Mouse (Mus musculus) forebrain, embryonic 11.5 days (tissue): ENCODE measurements around the gene Tra2a. TPM values are rescaled to one million over a fixed set of nuclear protein-coding genes. Genes with fewer than 3 reads are reported as not detected.

Experiments
- ATAC-seq: fragments of 200-750 bp; cut with Nextera tagmentation; replicated peaks from 2 replicates; pipeline ENCODE4 v1.8.0; 2017; ENCODE audit warnings: moderate TSS enrichment; ENCODE audit not compliant: low FRiP score
- DNase-seq: peaks from one replicate; pipeline ENCODE4 v3.0.0-alpha.2; 2017; ENCODE audit warnings: low spot score
- H3K27ac ChIP-seq: fragments of 300-500 bp; sonication (generic); 2 replicates; pipeline ENCODE4 v1.5.1; 2014; ENCODE audit warnings: low read depth, low read length
- H3K27me3 ChIP-seq: fragments of 300-500 bp; sonication (generic); 2 replicates; pipeline ENCODE4 v1.6.1; 2014; ENCODE audit warnings: mild to moderate bottlenecking, low read length, mixed read lengths; ENCODE audit not compliant: control insufficient read depth, insufficient read depth
- H3K36me3 ChIP-seq: fragments of 300-500 bp; sonication (generic); 2 replicates; pipeline ENCODE4 v1.6.1; 2014; ENCODE audit warnings: mild to moderate bottlenecking, low read length, moderate library complexity, mixed read lengths; ENCODE audit not compliant: control insufficient read depth, insufficient read depth
- H3K4me1 ChIP-seq: fragments of 300-500 bp; sonication (generic); replicated peaks from 2 replicates; pipeline ENCODE4 v1.6.1; 2014; ENCODE audit warnings: low read length, mixed read lengths; ENCODE audit not compliant: control insufficient read depth, insufficient read depth
- H3K4me2 ChIP-seq: fragments of 300-500 bp; sonication (generic); 2 replicates; pipeline ENCODE4 v1.6.1; 2014; ENCODE audit warnings: low read depth, mild to moderate bottlenecking, low read length, moderate library complexity, mixed read lengths; ENCODE audit not compliant: severe bottlenecking
- H3K4me3 ChIP-seq: fragments of 300-500 bp; sonication (generic); 2 replicates; pipeline ENCODE4 v1.5.1; 2014; ENCODE audit warnings: low read depth, low read length
- H3K9ac ChIP-seq: fragments of 300-500 bp; sonication (generic); 2 replicates; pipeline ENCODE4 v1.6.1; 2014; ENCODE audit warnings: low read length
- H3K9me3 ChIP-seq: fragments of 300-500 bp; sonication (generic); 2 replicates; pipeline ENCODE4 v1.6.1; 2016; ENCODE audit warnings: low read length, mixed read lengths; ENCODE audit not compliant: control insufficient read depth
- WGBS: fragments of 180-500 bp; shearing (Covaris S2); extraction: QIAGEN DNeasy Blood & Tissue Kit; methylation state at CpG from one replicate; pipeline ENCODE4 v1.1.7; 2014; 5-methylcytosine and 5-hydroxymethylcytosine counted together
- polyA plus RNA-seq: library from polyadenylated mRNA; unstranded; fragments of >200 nt; fragmentation: Nextera tagmentation; extraction: Ambion mirVana; gene quantifications from 2 replicates; pipeline ENCODE4 v1.2.1, GENCODE M21; 2014

Tra2a gene
- 64.4 and 68.5 TPM in 2 replicates for polyA plus RNA-seq

DNA sequence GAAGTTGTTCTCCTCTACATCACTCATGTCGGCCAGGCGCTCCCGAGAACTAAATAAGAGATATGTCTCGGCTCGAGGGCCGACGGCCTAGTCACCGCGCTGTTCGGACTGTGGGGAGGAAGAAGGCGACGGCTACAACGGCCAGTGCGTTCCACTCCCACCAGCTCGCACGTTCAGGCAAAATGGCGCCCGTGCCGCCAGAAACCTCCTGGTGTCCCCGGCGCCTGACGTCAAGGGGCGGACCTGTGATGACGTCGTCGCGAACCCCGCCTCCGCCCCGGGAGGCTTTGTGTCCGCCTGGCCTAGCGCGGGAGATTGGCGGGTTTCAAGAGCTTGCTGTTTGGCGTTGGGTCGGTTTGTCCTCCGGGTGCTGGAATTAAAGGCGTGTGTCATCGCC is at the start of gene Tra2a:
TSS of gene Tra2a (minus strand) at position 187 of the 397 bp plus-strand sequence.
- DNase-seq, result peak; percentile 99
- Histone ChIP-seq H3K27me3 (no peaks in the 10 kb centered on the region), H3K36me3 (no peaks in the 10 kb centered on the region), H3K4me3 (peak within 1 kb of the TSS; percentile 100), H3K9me3 (no peaks in the 10 kb centered on the region), H3K27ac (peak within 1 kb of the TSS; percentile 94), H3K4me2 (peak within 1 kb of the TSS; percentile 78), H3K9ac (peak within 1 kb of the TSS; percentile 99), H3K4me1 (peaks cover 6% of the 10 kb centered on the region)
- ATAC-seq, result peak; percentile 94
- WGBS, result under 1% methylated on average over 39 of the region's 39 CpGs

DNA sequence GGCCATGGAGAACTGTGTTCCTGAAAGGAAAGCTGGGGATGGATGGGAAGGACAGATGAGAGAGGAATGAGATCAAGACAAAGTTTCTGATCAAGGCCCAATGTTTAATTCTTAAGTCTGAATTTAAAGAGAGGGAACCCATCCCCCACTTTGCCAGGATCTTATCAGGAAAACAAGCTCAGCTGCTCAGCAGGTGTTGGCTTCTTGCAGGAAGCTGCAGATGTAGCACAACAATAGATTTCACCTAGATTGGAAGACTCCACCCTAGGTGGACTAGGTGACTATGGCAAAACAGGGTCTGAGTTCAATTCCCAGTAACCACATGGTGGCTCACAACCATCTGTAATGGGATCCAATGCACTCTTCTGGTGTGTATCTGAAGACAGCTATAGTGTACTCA is 34.5 kb upstream of the Tra2a start:
- ATAC-seq (no peak), DNase-seq (no peak)
- Histone ChIP-seq H3K4me1 (no peaks in the 10 kb centered on the region), H3K4me3 (no peak overlapping the region), H3K27me3 (no peaks in the 10 kb centered on the region), H3K4me2 (no peak overlapping the region), H3K27ac (no peak overlapping the region), H3K9ac (no peak overlapping the region), H3K36me3 (no peaks in the 10 kb centered on the region), H3K9me3 (no peaks in the 10 kb centered on the region)

DNA sequence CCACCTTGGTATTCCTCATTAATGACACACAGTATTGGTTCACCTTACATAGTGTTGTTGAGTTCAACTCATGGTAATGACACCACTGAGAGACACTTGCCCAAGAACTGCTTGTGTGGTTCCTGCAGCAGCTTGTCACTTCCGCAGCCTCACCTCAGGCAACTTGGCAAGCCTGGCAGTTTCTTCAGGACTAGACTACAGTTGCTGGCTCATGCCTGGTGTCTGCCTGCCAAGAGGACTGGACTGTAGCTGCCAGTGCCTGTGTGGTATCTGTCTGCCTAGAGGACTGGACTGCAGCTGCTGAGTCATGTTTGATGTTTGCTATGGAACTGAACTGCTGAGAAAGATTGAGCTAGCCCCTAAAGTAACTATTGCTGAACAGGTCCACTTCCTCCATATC is 18.3 kb upstream of the Tra2a start:
- Histone ChIP-seq H3K27me3 (no peaks in the 10 kb centered on the region), H3K9me3 (no peaks in the 10 kb centered on the region), H3K9ac (no peak overlapping the region), H3K4me2 (no peak overlapping the region), H3K4me3 (no peak overlapping the region), H3K27ac (no peak overlapping the region), H3K36me3 (no peaks in the 10 kb centered on the region), H3K4me1 (no peaks in the 10 kb centered on the region)
- no peak for ATAC-seq
- no peak for DNase-seq
- 88% methylated on average over 1 of the region's 1 CpGs for WGBS

DNA sequence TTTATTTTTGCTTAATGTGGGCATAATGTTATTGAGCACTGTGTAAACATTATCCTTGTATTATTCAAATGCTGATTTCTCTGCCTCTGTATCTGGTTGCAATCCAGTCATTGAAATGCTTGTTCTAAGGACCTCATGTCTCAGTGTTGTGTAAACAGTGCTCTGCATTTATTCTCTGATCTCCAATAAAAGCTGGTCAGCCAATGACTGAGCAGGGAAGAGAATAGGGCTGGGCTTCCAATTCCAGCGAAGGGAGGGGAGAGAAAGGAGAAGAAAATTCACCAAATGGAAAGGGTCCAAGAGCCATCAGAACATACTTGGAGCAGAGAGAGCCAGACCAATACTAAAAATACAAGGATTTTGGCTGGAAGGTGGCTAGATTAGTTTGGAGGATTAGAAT is 17.1 kb upstream of the Tra2a start:
- H3K27me3 ChIP-seq, result no peaks in the 10 kb centered on the region
- H3K4me3 ChIP-seq, result no peak overlapping the region
- DNase-seq, result no peak
- no peak overlapping the region for H3K27ac ChIP-seq
- no peaks in the 10 kb centered on the region for H3K4me1 ChIP-seq
- no peak overlapping the region for H3K9ac ChIP-seq
- no peaks in the 10 kb centered on the region for H3K36me3 ChIP-seq
- no peak for ATAC-seq
- no peak overlapping the region for H3K4me2 ChIP-seq
- no peaks in the 10 kb centered on the region for H3K9me3 ChIP-seq
- 53% methylated on average over 1 of the region's 1 CpGs for WGBS

DNA sequence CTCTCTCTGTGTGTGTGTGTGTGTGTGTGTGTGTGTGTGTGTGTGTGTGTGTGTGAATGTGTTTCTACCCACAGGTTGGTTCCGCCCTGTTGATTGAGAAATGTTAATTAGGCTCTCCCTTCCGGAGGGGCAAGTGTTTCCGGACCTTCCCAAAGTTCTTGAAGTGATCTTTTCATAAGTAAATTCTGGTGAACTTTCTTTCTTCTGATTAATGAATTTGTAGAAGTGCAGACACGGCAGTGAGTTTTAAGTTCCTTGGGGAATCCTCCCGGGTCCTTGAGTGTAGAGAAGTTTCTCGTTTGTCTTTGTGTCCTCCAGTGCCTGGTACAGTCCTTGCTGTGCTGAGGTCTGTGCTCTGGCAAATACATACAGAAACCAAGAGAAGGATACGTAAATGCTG is 11.5 kb upstream of the Tra2a start:
- no peak overlapping the region for H3K4me2 ChIP-seq
- H3K4me1 ChIP-seq, result no peaks in the 10 kb centered on the region
- H3K36me3 ChIP-seq, result no peaks in the 10 kb centered on the region
- ATAC-seq (no peak), DNase-seq (no peak)
- no peaks in the 10 kb centered on the region for H3K27me3 ChIP-seq
- no peaks in the 10 kb centered on the region for H3K9me3 ChIP-seq
- H3K4me3 ChIP-seq, result no peak overlapping the region
- 89% methylated on average over 7 of the region's 7 CpGs for WGBS
- H3K9ac ChIP-seq, result no peak overlapping the region
- H3K27ac ChIP-seq, result no peak overlapping the region

GRCm38 (mm10) chr6:49274416-49275091 is 10.7 kb upstream of the Tra2a start:
- Histone ChIP-seq H3K4me3 (no peak overlapping the region), H3K9ac (no peak overlapping the region), H3K9me3 (no peaks in the 10 kb centered on the region), H3K4me2 (no peak overlapping the region), H3K36me3 (no peaks in the 10 kb centered on the region), H3K27ac (no peak overlapping the region), H3K27me3 (no peaks in the 10 kb centered on the region), H3K4me1 (no peaks in the 10 kb centered on the region)
- 50% methylated on average over 9 of the region's 9 CpGs for WGBS
- ATAC-seq (no peak), DNase-seq (no peak)

GRCm38 (mm10) chr6:49273934-49274333 is 10.1 kb upstream of the Tra2a start:
- no peaks in the 10 kb centered on the region for H3K36me3 ChIP-seq
- H3K4me1 ChIP-seq, result no peaks in the 10 kb centered on the region
- no peak overlapping the region for H3K27ac ChIP-seq
- H3K27me3 ChIP-seq, result no peaks in the 10 kb centered on the region
- DNase-seq, result no peak
- 12% methylated on average over 4 of the region's 4 CpGs for WGBS
- no peak for ATAC-seq
- H3K4me2 ChIP-seq, result no peak overlapping the region
- no peak overlapping the region for H3K4me3 ChIP-seq
- H3K9ac ChIP-seq, result no peak overlapping the region
- H3K9me3 ChIP-seq, result no peaks in the 10 kb centered on the region

- Histone ChIP-seq H3K36me3 (no peaks in the 10 kb centered on the region), H3K27ac (no peak overlapping the region), H3K4me1 (no peaks in the 10 kb centered on the region), H3K9ac (no peak overlapping the region), H3K4me2 (no peak overlapping the region), H3K4me3 (no peak overlapping the region), H3K9me3 (no peaks in the 10 kb centered on the region), H3K27me3 (no peaks in the 10 kb centered on the region)
- no peak for ATAC-seq
- no peak for DNase-seq
- WGBS, result 91% methylated on average over 2 of the region's 2 CpGs
These were observed 9.0 kb upstream of the Tra2a start for GRCm38 (mm10) chr6:49272863-49273262.

DNA sequence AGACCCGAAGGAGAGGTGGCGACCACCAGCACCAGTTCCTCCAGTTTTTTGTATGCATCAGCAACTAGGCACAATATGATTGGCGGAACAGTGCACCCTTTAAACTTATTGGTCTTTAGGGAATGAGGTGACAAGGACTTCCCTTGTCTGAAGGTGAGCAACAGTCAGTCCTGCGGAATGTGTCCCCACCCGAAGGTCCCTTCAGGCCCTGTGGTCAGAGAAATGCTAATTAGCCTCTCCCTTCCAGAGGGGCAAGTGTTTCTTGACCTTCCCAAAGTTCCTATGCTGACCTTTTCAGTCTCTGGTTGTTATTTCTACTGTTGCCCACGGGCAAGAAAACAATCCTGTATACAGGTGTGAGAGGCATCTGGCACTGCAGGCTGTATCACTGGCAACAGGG is 8.0 kb upstream of the Tra2a start:
- DNase-seq (no peak), ATAC-seq (no peak)
- Histone ChIP-seq H3K9me3 (no peaks in the 10 kb centered on the region), H3K27ac (no peak overlapping the region), H3K27me3 (no peaks in the 10 kb centered on the region), H3K4me2 (no peak overlapping the region), H3K4me3 (no peak overlapping the region), H3K4me1 (no peaks in the 10 kb centered on the region), H3K36me3 (no peaks in the 10 kb centered on the region), H3K9ac (no peak overlapping the region)
- 75% methylated on average over 6 of the region's 6 CpGs for WGBS
